In the genomic region with DNA sequence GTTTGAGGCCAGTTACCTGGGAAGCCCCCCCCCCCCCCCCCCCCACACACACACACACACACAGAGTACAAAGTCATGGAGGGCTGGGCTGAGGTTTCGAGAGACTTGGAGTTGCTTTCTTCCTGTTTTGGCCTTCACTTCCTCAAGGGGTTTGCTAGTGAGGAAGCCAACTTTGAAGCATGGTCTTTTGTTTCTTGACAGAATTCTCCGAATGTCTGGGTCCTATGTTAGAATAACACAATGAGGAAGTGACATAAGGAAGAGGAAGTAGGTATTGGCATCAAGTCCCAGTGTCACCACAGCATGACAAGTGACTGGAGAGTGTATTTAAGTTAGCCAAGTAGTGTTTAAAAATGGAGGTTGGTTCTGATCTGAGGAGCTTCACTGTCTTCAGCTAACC, we compare ENCODE assay signal across 11 mouse cellular contexts. TPM values are rescaled to one million over a fixed set of nuclear protein-coding genes. Genes with fewer than 3 reads are reported as not detected.
A peak's percentile ranks its signal among the peaks of the same experiment; 100 is the strongest.
DNase-seq lines count a peak whose midpoint lies in the region; ATAC-seq lines count a peak whose summit lies in the region.
"Had no signal": no experiment of that assay in that cellular context is flagged by ENCODE, and none has a peak within 500 bp of the region (broad histone marks: within the 10 kb centered on the region; RNA-seq: fewer than 3 reads in every experiment).

No protein-coding gene starts in this region.

- H3K4me2 ChIP-seq in heart, embryonic 12.5 days = no peak overlapping the region
- H3K4me2 ChIP-seq in lung, embryonic 16.5 days (ENCODE audit: low read depth, low read length) = no peak overlapping the region
- no peak overlapping the region for H3K4me2 ChIP-seq in forebrain, embryonic 12.5 days
- H3K4me2 ChIP-seq in hindbrain, embryonic 14.5 days (replicated peaks) = no peak overlapping the region

- H3K4me3 ChIP-seq in heart, embryonic 12.5 days = no peak overlapping the region
- no peak overlapping the region for H3K4me3 ChIP-seq in lung, embryonic 16.5 days (ENCODE audit: low read length)
- no peak overlapping the region for H3K4me3 ChIP-seq in forebrain, embryonic 12.5 days (replicated peaks)
- H3K4me3 ChIP-seq in hindbrain, embryonic 14.5 days (replicated peaks; ENCODE audit: low read length) = no peak overlapping the region

- no peaks in the 10 kb centered on the region for H3K27me3 ChIP-seq in heart, embryonic 12.5 days (replicated peaks)
- H3K27me3 ChIP-seq in lung, embryonic 16.5 days (ENCODE audit: control insufficient read depth, insufficient read depth, low read depth, low read length) = no peaks in the 10 kb centered on the region
- H3K27me3 ChIP-seq in forebrain, embryonic 12.5 days = no peaks in the 10 kb centered on the region
- no peaks in the 10 kb centered on the region for H3K27me3 ChIP-seq in hindbrain, embryonic 14.5 days (ENCODE audit: control insufficient read depth, insufficient read depth, low read length)

- ATAC-seq in heart, embryonic 12.5 days (ENCODE audit: insufficient number of reproducible peaks, low FRiP score) = no peak
- peak; percentile 71; the same call in 1 of the 2 replicates for ATAC-seq in lung, embryonic 16.5 days (ENCODE audit: low read depth)
- no peak for ATAC-seq in forebrain, embryonic 12.5 days (ENCODE audit: low FRiP score)
- ATAC-seq in hindbrain, embryonic 14.5 days (ENCODE audit: low FRiP score) = no peak
- ATAC-seq: hindbrain, postnatal 0 days had no signal

- no peak overlapping the region for H3K9ac ChIP-seq in heart, embryonic 12.5 days
- no peak overlapping the region for H3K9ac ChIP-seq in lung, embryonic 16.5 days (ENCODE audit: low read length)
- H3K9ac ChIP-seq in forebrain, embryonic 12.5 days = no peak overlapping the region
- no peak overlapping the region for H3K9ac ChIP-seq in hindbrain, embryonic 14.5 days

- no peak for DNase-seq in heart, postnatal 4 days
- peak; percentile 34 for DNase-seq in thymus, postnatal 14 days
- no peak for DNase-seq in thymus, postnatal 10 days (ENCODE audit: low spot score in 2 of 2)
- no peak for DNase-seq in frontal cortex, adult 2 months (ENCODE audit: extremely low spot score in 1 of 2, low spot score in 1 of 2)
- DNase-seq in hindbrain, embryonic 14.5 days (ENCODE audit: low spot score) = no peak
- DNase-seq: adrenal gland, postnatal 25 days; embryo, embryonic 11 days had no signal

- 69% methylated on average over 2 of the region's 2 CpGs for WGBS in heart, embryonic 12.5 days
- WGBS in lung, embryonic 16.5 days = 76% methylated on average over 2 of the region's 2 CpGs
- 93% methylated on average over 2 of the region's 2 CpGs for WGBS in forebrain, embryonic 12.5 days
- 85% methylated on average over 2 of the region's 2 CpGs for WGBS in hindbrain, embryonic 14.5 days

- peak overlapping the region; percentile 53; the same call in 1 of the 2 replicates for H3K27ac ChIP-seq in heart, embryonic 12.5 days (ENCODE audit: poor library complexity, severe bottlenecking)
- H3K27ac ChIP-seq in lung, embryonic 16.5 days (ENCODE audit: low read length) = peak overlapping the region; percentile 48; the same call in 1 of the 2 replicates
- no peak overlapping the region for H3K27ac ChIP-seq in forebrain, embryonic 12.5 days
- no peak overlapping the region for H3K27ac ChIP-seq in hindbrain, embryonic 14.5 days
- H3K27ac ChIP-seq: hindbrain, postnatal 0 days had no signal

- no peaks in the 10 kb centered on the region for H3K9me3 ChIP-seq in heart, embryonic 12.5 days (replicated peaks)
- H3K9me3 ChIP-seq in lung, embryonic 16.5 days (ENCODE audit: control insufficient read depth, low read length) = no peaks in the 10 kb centered on the region
- H3K9me3 ChIP-seq in forebrain, embryonic 12.5 days = no peaks in the 10 kb centered on the region
- H3K9me3 ChIP-seq in hindbrain, embryonic 14.5 days (ENCODE audit: control insufficient read depth, low read length) = no peaks in the 10 kb centered on the region

- H3K36me3 ChIP-seq in heart, embryonic 12.5 days = peaks cover 40% of the 10 kb centered on the region
- peaks cover 11% of the 10 kb centered on the region; the same call in 1 of the 2 replicates for H3K36me3 ChIP-seq in lung, embryonic 16.5 days (ENCODE audit: control insufficient read depth, insufficient read depth, low read length)
- peaks cover 33% of the 10 kb centered on the region for H3K36me3 ChIP-seq in forebrain, embryonic 12.5 days (replicated peaks)
- H3K36me3 ChIP-seq in hindbrain, embryonic 14.5 days (replicated peaks; ENCODE audit: control insufficient read depth, insufficient read depth) = peaks cover 20% of the 10 kb centered on the region

- peaks cover 21% of the 10 kb centered on the region for H3K4me1 ChIP-seq in heart, embryonic 12.5 days (replicated peaks)
- no peaks in the 10 kb centered on the region for H3K4me1 ChIP-seq in lung, embryonic 16.5 days (replicated peaks; ENCODE audit: control insufficient read depth, insufficient read depth, low read length)
- H3K4me1 ChIP-seq in forebrain, embryonic 12.5 days = no peaks in the 10 kb centered on the region
- H3K4me1 ChIP-seq in hindbrain, embryonic 14.5 days (replicated peaks; ENCODE audit: control insufficient read depth, insufficient read depth, low read length) = no peaks in the 10 kb centered on the region

RNA-seq across cellular contexts. Expression of a gene that starts 11.8 kb away (rescaled TPM):
- 42.2 and 43.9 TPM in 2 replicates for polyA plus RNA-seq in heart, embryonic 12.5 days (2016; fragmentation: Nextera tagmentation; extraction: Ambion mirVana)
- total RNA-seq in heart, postnatal 4 days (2021) = 10 to 100 TPM; 32.5 to 33.6 TPM
- 67.0 and 67.8 TPM in 2 replicates for polyA plus RNA-seq in lung, embryonic 16.5 days (2015; fragmentation: Nextera tagmentation; extraction: Ambion mirVana)
- polyA plus RNA-seq in forebrain, embryonic 12.5 days (2016; fragmentation: Nextera tagmentation; extraction: Ambion mirVana) = 25.4 and 25.6 TPM in 2 replicates
- 18.4 and 23.9 TPM in 2 replicates for polyA plus RNA-seq in frontal cortex, adult 2 months (2012; rRNA removed)
- polyA plus RNA-seq in hindbrain, embryonic 14.5 days (2014; fragmentation: Nextera tagmentation; extraction: Ambion mirVana) = 21.2 and 21.8 TPM in 2 replicates

RNA-seq across cellular contexts. Expression of a gene that starts 38.9 kb away (rescaled TPM):
- 104 TPM in 2 replicates for polyA plus RNA-seq in heart, embryonic 12.5 days (2016; fragmentation: Nextera tagmentation; extraction: Ambion mirVana)
- 10 to 100 TPM; 44.0 to 47.2 TPM for total RNA-seq in heart, postnatal 4 days (2021)
- 78.1 and 88.7 TPM in 2 replicates for polyA plus RNA-seq in lung, embryonic 16.5 days (2015; fragmentation: Nextera tagmentation; extraction: Ambion mirVana)
- 32.3 and 41.2 TPM in 2 replicates for polyA plus RNA-seq in forebrain, embryonic 12.5 days (2016; fragmentation: Nextera tagmentation; extraction: Ambion mirVana)
- 9.5 and 9.8 TPM in 2 replicates for polyA plus RNA-seq in frontal cortex, adult 2 months (2012; rRNA removed)
- polyA plus RNA-seq in hindbrain, embryonic 14.5 days (2014; fragmentation: Nextera tagmentation; extraction: Ambion mirVana) = 11.9 and 13.7 TPM in 2 replicates

RNA-seq across cellular contexts. Expression of a gene that starts 54.1 kb away (rescaled TPM):
- polyA plus RNA-seq in heart, embryonic 12.5 days (2016; fragmentation: Nextera tagmentation; extraction: Ambion mirVana) = 78.3 and 81.8 TPM in 2 replicates
- 10 to 100 TPM; 77.0 to 77.2 TPM for total RNA-seq in heart, postnatal 4 days (2021)
- 53.0 and 59.0 TPM in 2 replicates for polyA plus RNA-seq in lung, embryonic 16.5 days (2015; fragmentation: Nextera tagmentation; extraction: Ambion mirVana)
- 101 and 104 TPM in 2 replicates for polyA plus RNA-seq in forebrain, embryonic 12.5 days (2016; fragmentation: Nextera tagmentation; extraction: Ambion mirVana)
- 49.7 and 56.9 TPM in 2 replicates for polyA plus RNA-seq in frontal cortex, adult 2 months (2012; rRNA removed)
- polyA plus RNA-seq in hindbrain, embryonic 14.5 days (2014; fragmentation: Nextera tagmentation; extraction: Ambion mirVana) = 87.6 and 107 TPM in 2 replicates

Comparison
In these comparisons a context has a peak if more than half of its experiments do, and no peak if none do; other contexts are left out.
1. H3K27ac ChIP-seq: peak in heart, embryonic 12.5 days (single experiment) and lung, embryonic 16.5 days (single experiment); none in forebrain, embryonic 12.5 days (single experiment) and hindbrain, embryonic 14.5 days (single experiment).